Mouse (Mus musculus) G1E (cell line): Measurements from ENCODE around the gene Atp13a1.

Experiments used
- CTCF ChIP-seq: IDR thresholded peaks from 2 replicates; pipeline ENCODE4 v1.5.1; 2012; ENCODE audit warnings: low read depth, low read length, inconsistent platforms, mixed read lengths
- GATA1 ChIP-seq: IDR thresholded peaks from 2 replicates; pipeline ENCODE4 v1.6.1; 2012; ENCODE audit warnings: borderline replicate concordance, low read length, inconsistent platforms, mixed read lengths
- GATA2 ChIP-seq: IDR thresholded peaks from 2 replicates; pipeline ENCODE4 v1.6.1; 2012; ENCODE audit warnings: low read depth, low read length, inconsistent platforms, borderline replicate concordance
- POLR2AphosphoS5 ChIP-seq: IDR thresholded peaks from 2 replicates; pipeline ENCODE4 v1.6.1; 2012; ENCODE audit warnings: low read depth, low read length, inconsistent platforms; ENCODE audit not compliant: insufficient replicate concordance

DNA sequence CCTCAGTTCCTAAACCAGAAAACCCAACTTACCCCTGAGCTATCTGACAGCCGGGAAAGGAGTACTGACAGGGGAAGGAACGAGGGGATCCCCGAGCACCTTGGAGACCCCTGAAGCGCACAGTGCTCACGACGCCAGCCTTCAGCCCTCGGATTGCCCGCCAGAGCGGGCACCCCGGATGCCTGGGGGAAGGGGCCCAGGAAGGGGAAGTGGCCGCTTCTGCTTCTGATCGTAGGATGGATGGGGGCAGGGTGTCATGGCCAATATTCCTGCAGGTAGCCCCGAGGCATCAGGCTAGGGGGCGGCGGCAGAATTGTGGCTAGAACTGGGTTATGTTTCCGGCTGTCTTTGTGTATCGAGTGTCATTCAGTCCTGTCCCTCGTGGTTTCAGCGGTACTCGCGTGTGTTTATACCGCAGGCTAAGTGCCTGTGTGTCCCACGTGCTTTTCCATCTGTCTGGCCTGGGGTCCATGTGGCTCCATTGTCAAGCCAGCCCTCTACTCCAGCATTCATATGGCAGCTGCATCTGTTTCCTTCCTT lies 18.0 kb downstream of the Atp13a1 start:
- TF ChIP-seq CTCF = no peak
- TF ChIP-seq GATA2 = no peak
- no peak for TF ChIP-seq GATA1
- TF ChIP-seq POLR2AphosphoS5 = 0 out of 2 replicates have a peak, but pooled peaks have one; percentile 58
